Mouse (Mus musculus) G1E (cell line): ENCODE data around the gene Cdip1.

Experiments used
- CTCF ChIP-seq: IDR thresholded peaks from 2 replicates; pipeline ENCODE4 v1.5.1; 2012; ENCODE audit warnings: low read depth, low read length, inconsistent platforms, mixed read lengths
- GATA1 ChIP-seq: IDR thresholded peaks from 2 replicates; pipeline ENCODE4 v1.6.1; 2012; ENCODE audit warnings: borderline replicate concordance, low read length, inconsistent platforms, mixed read lengths
- TAL1 ChIP-seq: conservative IDR thresholded peaks from 2 replicates; pipeline ENCODE4 v1.6.1; 2012; ENCODE audit warnings: low read depth, low read length, inconsistent platforms, mixed read lengths

DNA sequence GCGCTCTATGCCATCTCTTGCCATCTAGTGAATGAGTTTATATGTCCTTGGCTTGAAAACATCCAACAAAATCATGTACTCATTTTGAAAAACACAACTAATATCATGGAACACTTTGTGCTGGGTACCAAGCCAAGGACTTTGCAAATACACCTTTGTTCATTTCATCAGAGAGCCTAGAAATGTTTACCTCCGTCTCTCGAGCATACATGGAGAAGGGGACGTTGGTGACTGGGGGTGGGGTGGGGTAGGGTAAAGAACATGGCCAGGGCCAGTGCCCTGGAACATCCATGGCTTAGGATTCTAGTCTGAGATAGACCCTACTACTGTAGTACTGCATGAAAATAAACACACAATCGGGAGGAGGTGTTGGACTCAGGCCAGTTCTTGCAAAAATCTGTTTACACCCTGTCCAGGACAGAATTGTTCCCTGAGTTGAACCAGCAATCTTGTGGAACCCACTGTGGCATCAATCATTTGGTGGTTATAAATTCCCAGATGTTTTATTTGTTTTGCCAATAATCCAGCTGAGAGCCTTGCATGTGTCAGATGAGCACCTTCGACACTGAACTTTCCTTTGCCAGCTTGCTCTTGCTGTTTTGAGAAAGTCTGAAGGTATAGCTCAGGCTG lies 39.3 kb upstream of the Cdip1 start:
- TF ChIP-seq GATA1 (no peak), CTCF (no peak), TAL1 (no peak)
